Mouse (Mus musculus) forebrain, embryonic 12.5 days (tissue): ENCODE data around the gene Cartpt. TPM values are rescaled to one million over a fixed set of nuclear protein-coding genes. Genes with fewer than 3 reads are reported as not detected.
"Not testable (repeated sequence)": the region's sequence is repeated elsewhere in the genome, so short reads cannot be mapped to it uniquely, and the experiment has no call there.

Experiments
- ATAC-seq: fragments of 200-750 bp; cut with Nextera tagmentation; 2 replicates; pipeline ENCODE4 v1.8.0; 2017; ENCODE audit warnings: moderate TSS enrichment; ENCODE audit not compliant: low FRiP score
- H3K27ac ChIP-seq: fragments of 300-500 bp; sonication (generic); 2 replicates; pipeline ENCODE4 v1.5.1; 2016; ENCODE audit warnings: mild to moderate bottlenecking
- H3K27me3 ChIP-seq: fragments of 300-500 bp; sonication (generic); 2 replicates; pipeline ENCODE4 v1.6.1; 2016; ENCODE audit warnings: mild to moderate bottlenecking
- H3K36me3 ChIP-seq: fragments of 300-500 bp; sonication (generic); replicated peaks from 2 replicates; pipeline ENCODE4 v1.6.1; 2016; ENCODE audit warnings: mild to moderate bottlenecking
- H3K4me1 ChIP-seq: fragments of 300-500 bp; sonication (generic); 2 replicates; pipeline ENCODE4 v1.6.1; 2016
- H3K4me2 ChIP-seq: fragments of 300-500 bp; sonication (generic); 2 replicates; pipeline ENCODE4 v1.6.1; 2016; ENCODE audit warnings: mild to moderate bottlenecking, moderate library complexity
- H3K4me3 ChIP-seq: fragments of 300-500 bp; sonication (generic); replicated peaks from 2 replicates; pipeline ENCODE4 v1.5.1; 2016; ENCODE audit warnings: mild to moderate bottlenecking
- H3K9ac ChIP-seq: fragments of 300-500 bp; sonication (generic); 2 replicates; pipeline ENCODE4 v1.6.1; 2016; ENCODE audit warnings: mild to moderate bottlenecking
- H3K9me3 ChIP-seq: fragments of 300-500 bp; sonication (generic); 2 replicates; pipeline ENCODE4 v1.6.1; 2016
- WGBS: fragments of 180-500 bp; shearing (Covaris S2); methylation state at CpG from one replicate; pipeline ENCODE4 v1.1.7; 2016; 5-methylcytosine and 5-hydroxymethylcytosine counted together
- polyA plus RNA-seq: library from polyadenylated mRNA; unstranded; fragments of >200 nt; fragmentation: Nextera tagmentation; extraction: Ambion mirVana; gene quantifications from 2 replicates; pipeline ENCODE4 v1.2.1, GENCODE M21; 2016

Gene Cartpt
- polyA plus RNA-seq, 1 experiment from 2014 or later: 9.8 TPM

DNA sequence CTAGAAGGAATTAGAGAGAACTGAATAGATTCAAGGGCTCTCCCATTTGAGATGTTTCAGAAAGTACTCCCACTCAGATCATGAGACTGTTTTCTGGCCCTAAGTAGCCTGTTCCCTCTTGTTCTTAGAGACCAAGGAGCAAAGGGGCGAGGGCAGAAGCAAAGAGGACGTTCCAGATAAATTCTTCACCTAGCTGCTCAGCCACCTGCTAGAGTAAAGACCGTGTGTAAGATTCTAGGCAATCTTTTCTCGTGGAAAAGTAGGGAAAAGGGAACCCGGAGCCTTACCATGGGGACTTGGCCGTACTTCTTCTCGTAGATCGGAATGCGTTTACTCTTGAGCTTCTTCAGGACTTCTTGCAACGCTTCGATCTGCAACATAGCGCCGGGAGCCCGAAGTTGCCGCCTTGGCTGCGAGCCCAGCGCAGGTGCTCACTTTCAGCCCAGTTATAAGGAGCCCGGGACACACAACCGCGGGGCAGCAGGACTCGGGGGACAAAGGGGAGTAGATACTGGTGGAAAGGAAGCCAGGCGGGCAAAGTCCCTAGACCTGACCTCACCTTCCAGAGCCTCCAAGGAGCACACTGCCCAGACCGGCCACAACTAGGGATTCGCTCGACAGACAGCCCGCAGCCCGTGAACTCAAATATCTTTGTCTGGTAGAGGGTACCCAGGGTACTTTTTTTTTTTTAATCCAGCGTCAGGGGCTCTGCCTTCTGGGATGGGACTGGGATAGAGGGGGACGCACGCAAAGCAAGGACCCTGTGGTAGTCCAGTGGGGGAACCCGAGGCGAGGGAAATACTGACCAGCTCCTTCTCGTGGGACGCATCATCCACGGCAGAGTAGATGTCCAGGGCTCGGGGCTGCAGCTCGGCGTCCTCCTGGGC lies 978 bp downstream of the Cartpt start:
- Histone ChIP-seq H3K27ac (no peak overlapping the region), H3K27me3 (peaks cover 49% of the 10 kb centered on the region), H3K9ac (peak overlapping the region; percentile 36), H3K9me3 (no peaks in the 10 kb centered on the region), H3K4me3 (peak overlapping the region; percentile 39), H3K36me3 (no peaks in the 10 kb centered on the region), H3K4me2 (peak overlapping the region; percentile 60), H3K4me1 (peaks cover 19% of the 10 kb centered on the region)
- 5% methylated on average over 38 of the region's 38 CpGs for WGBS
- ATAC-seq: no peak

DNA sequence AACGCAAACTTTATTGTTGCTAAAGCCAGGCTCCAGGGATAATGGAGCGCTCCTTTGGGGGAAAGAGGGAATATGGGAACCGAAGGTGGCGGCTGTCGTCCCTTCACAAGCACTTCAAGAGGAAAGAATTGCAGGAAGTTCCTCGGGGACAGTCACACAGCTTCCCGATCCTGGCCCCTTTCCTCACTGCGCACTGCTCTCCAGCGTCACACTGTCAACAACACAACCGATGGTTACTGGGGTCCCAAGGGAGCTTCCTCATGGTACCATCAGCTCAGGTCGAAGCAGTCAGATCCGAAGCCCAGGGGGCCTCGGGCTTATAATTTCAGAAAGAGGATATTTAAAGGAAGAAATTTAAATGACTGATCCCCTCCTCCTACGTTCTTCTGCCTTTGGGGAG lies 2.1 kb downstream of the Cartpt start:
- peaks cover 19% of the 10 kb centered on the region for H3K4me1 ChIP-seq
- no peak overlapping the region for H3K4me3 ChIP-seq
- no peak overlapping the region for H3K9ac ChIP-seq
- H3K4me2 ChIP-seq: no peak overlapping the region
- H3K36me3 ChIP-seq: no peaks in the 10 kb centered on the region
- peaks cover 49% of the 10 kb centered on the region for H3K27me3 ChIP-seq
- WGBS: 24% methylated on average over 14 of the region's 14 CpGs
- no peaks in the 10 kb centered on the region for H3K9me3 ChIP-seq
- no peak overlapping the region for H3K27ac ChIP-seq
- ATAC-seq: no peak

- ATAC-seq: no peak
- H3K27me3 ChIP-seq: no peaks in the 10 kb centered on the region; the same call in 1 of the 2 replicates
- no peaks in the 10 kb centered on the region for H3K9me3 ChIP-seq
- H3K4me3 ChIP-seq: no peak overlapping the region
- no peak overlapping the region for H3K9ac ChIP-seq
- H3K27ac ChIP-seq: no peak overlapping the region
- 70% methylated on average over 6 of the region's 6 CpGs for WGBS
- H3K36me3 ChIP-seq: no peaks in the 10 kb centered on the region
- no peaks in the 10 kb centered on the region for H3K4me1 ChIP-seq
- H3K4me2 ChIP-seq: no peak overlapping the region
Measured at GRCm38 (mm10) chr13:99885636-99886035, 15.3 kb downstream of the Cartpt start.

GRCm38 (mm10) chr13:99881774-99882173 lies 19.1 kb downstream of the Cartpt start:
- not testable (repeated sequence) for H3K4me2 ChIP-seq, H3K9me3 ChIP-seq, H3K27me3 ChIP-seq, H3K4me1 ChIP-seq, ATAC-seq, H3K27ac ChIP-seq, H3K9ac ChIP-seq, H3K36me3 ChIP-seq, H3K4me3 ChIP-seq
- WGBS: 76% methylated on average over 8 of the region's 8 CpGs

GRCm38 (mm10) chr13:99879696-99880095 lies 21.2 kb downstream of the Cartpt start:
- no peaks in the 10 kb centered on the region for H3K4me1 ChIP-seq
- H3K9ac ChIP-seq: no peak overlapping the region
- H3K36me3 ChIP-seq: no peaks in the 10 kb centered on the region
- H3K4me3 ChIP-seq: no peak overlapping the region
- 88% methylated on average over 10 of the region's 10 CpGs for WGBS
- ATAC-seq: peak; percentile 65; the same call in 1 of the 2 replicates
- H3K27ac ChIP-seq: no peak overlapping the region
- no peaks in the 10 kb centered on the region for H3K27me3 ChIP-seq
- no peak overlapping the region for H3K4me2 ChIP-seq
- H3K9me3 ChIP-seq: no peaks in the 10 kb centered on the region

GRCm38 (mm10) chr13:99872059-99872458 lies 28.8 kb downstream of the Cartpt start:
- Histone ChIP-seq H3K27ac (no peak overlapping the region), H3K9me3 (0 out of 2 replicates have a peak, but pooled peaks cover 6% of the 10 kb centered on the region), H3K9ac (no peak overlapping the region), H3K36me3 (no peaks in the 10 kb centered on the region), H3K4me3 (no peak overlapping the region), H3K4me1 (no peaks in the 10 kb centered on the region), H3K27me3 (no peaks in the 10 kb centered on the region), H3K4me2 (no peak overlapping the region)
- ATAC-seq: no peak
- 59% methylated on average over 1 of the region's 1 CpGs for WGBS

DNA sequence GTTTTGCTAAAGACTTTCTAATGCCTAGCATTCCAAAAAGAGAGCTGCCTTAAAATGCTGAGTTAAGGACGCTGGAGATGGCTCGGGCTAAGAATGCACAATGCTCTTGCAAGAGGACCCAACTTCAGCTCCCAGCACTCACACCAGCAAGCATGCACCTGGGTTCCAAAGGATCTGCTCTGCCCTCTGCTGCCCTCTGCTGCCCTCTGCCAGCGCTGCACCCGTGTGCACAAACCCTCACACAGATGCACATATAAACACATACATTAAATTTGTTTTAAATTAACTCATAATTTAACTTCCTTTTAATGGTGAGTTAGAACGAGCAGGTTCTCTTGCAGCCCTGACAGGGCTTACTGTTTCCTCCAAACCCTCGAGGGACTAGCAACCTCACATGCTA lies 32.5 kb downstream of the Cartpt start:
- no peaks in the 10 kb centered on the region for H3K36me3 ChIP-seq
- ATAC-seq: no peak
- H3K4me1 ChIP-seq: no peaks in the 10 kb centered on the region
- no peak overlapping the region for H3K4me3 ChIP-seq
- no peaks in the 10 kb centered on the region for H3K27me3 ChIP-seq
- H3K9me3 ChIP-seq: 0 out of 2 replicates have a peak, but pooled peaks cover 6% of the 10 kb centered on the region
- no peak overlapping the region for H3K27ac ChIP-seq
- no peak overlapping the region for H3K9ac ChIP-seq
- no peak overlapping the region for H3K4me2 ChIP-seq
- 92% methylated on average over 6 of the region's 6 CpGs for WGBS

- Histone ChIP-seq H3K4me2 (no peak overlapping the region), H3K4me1 (no peaks in the 10 kb centered on the region), H3K4me3 (no peak overlapping the region), H3K36me3 (no peaks in the 10 kb centered on the region), H3K27me3 (no peaks in the 10 kb centered on the region), H3K9me3 (0 out of 2 replicates have a peak, but pooled peaks cover 6% of the 10 kb centered on the region), H3K9ac (no peak overlapping the region), H3K27ac (no peak overlapping the region)
- WGBS: 82% methylated on average over 5 of the region's 5 CpGs
- ATAC-seq: no peak
Measured at GRCm38 (mm10) chr13:99864331-99864730, 36.6 kb downstream of the Cartpt start.

GRCm38 (mm10) chr13:99860670-99861069 lies 40.2 kb downstream of the Cartpt start:
- peaks cover 4% of the 10 kb centered on the region; the same call in 1 of the 2 replicates for H3K4me1 ChIP-seq
- no peak overlapping the region for H3K9ac ChIP-seq
- H3K27me3 ChIP-seq: no peaks in the 10 kb centered on the region
- WGBS: 93% methylated on average over 3 of the region's 3 CpGs
- no peak for ATAC-seq
- no peak overlapping the region for H3K4me3 ChIP-seq
- no peak overlapping the region for H3K4me2 ChIP-seq
- no peaks in the 10 kb centered on the region for H3K9me3 ChIP-seq
- no peaks in the 10 kb centered on the region for H3K36me3 ChIP-seq
- H3K27ac ChIP-seq: no peak overlapping the region

DNA sequence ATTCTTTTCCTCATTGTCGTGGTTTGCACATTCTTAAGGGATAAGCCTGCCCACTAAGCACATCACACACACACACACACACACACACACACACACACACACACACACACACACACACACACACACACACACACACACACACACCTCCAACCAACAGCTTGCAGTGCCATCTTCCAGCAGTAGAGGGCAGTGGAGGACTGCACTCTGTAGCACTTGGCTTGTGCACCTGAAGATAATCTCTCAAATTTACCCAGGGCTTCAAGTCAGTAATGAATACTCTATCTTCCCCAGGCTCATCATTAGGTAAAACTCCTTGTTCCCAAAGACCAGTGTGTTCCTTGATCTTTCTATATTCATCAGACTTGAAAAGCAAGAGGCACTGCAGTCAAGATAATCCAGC lies 41.8 kb downstream of the Cartpt start:
- Histone ChIP-seq H3K4me2 (no peak overlapping the region), H3K27me3 (no peaks in the 10 kb centered on the region), H3K4me3 (no peak overlapping the region), H3K9me3 (no peaks in the 10 kb centered on the region), H3K36me3 (no peaks in the 10 kb centered on the region), H3K4me1 (peaks cover 4% of the 10 kb centered on the region; the same call in 1 of the 2 replicates), H3K9ac (no peak overlapping the region), H3K27ac (no peak overlapping the region)
- 0% methylated on average over 1 of the region's 1 CpGs for WGBS
- ATAC-seq: no peak; the same call in 1 of the 2 replicates

- WGBS: 68% methylated on average over 2 of the region's 2 CpGs
- Histone ChIP-seq H3K4me1 (peaks cover 4% of the 10 kb centered on the region; the same call in 1 of the 2 replicates), H3K9ac (no peak overlapping the region), H3K27ac (no peak overlapping the region), H3K9me3 (no peaks in the 10 kb centered on the region), H3K4me3 (no peak overlapping the region), H3K27me3 (no peaks in the 10 kb centered on the region), H3K4me2 (no peak overlapping the region), H3K36me3 (no peaks in the 10 kb centered on the region)
- no peak for ATAC-seq
Measured at GRCm38 (mm10) chr13:99857879-99858278, 43.0 kb downstream of the Cartpt start.

- Histone ChIP-seq H3K4me1 (peaks cover 4% of the 10 kb centered on the region; the same call in 1 of the 2 replicates), H3K4me2 (no peak overlapping the region), H3K27me3 (no peaks in the 10 kb centered on the region), H3K9ac (no peak overlapping the region), H3K9me3 (no peaks in the 10 kb centered on the region), H3K4me3 (no peak overlapping the region), H3K36me3 (no peaks in the 10 kb centered on the region), H3K27ac (no peak overlapping the region)
- 83% methylated on average over 9 of the region's 9 CpGs for WGBS
- ATAC-seq: no peak
Measured at GRCm38 (mm10) chr13:99857336-99857735, 43.6 kb downstream of the Cartpt start.

DNA sequence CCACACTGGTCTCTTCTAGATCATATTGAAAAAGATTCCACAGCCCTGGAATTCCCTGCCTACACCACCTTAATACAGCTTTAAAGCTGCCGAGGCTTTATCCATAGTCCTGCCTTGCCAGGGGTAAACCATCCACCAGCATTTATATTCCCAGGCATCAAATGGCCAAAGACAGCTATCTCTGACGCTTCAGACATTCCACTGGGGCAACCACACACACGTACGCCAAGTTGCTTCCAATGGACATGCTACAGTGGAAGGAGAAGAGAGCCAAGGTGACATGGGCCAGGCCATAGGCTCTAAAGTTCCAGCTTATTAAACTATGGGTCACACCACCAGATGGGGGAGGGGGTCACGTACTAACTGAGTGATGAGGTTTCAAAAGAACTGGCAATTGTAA lies 45.7 kb downstream of the Cartpt start:
- 86% methylated on average over 5 of the region's 5 CpGs for WGBS
- Histone ChIP-seq H3K4me2 (no peak overlapping the region), H3K27ac (no peak overlapping the region), H3K4me1 (peaks cover 4% of the 10 kb centered on the region; the same call in 1 of the 2 replicates), H3K36me3 (no peaks in the 10 kb centered on the region), H3K9ac (no peak overlapping the region), H3K4me3 (no peak overlapping the region), H3K9me3 (no peaks in the 10 kb centered on the region), H3K27me3 (no peaks in the 10 kb centered on the region)
- ATAC-seq: no peak
